Mouse (Mus musculus): ENCODE results near the gene Atp6ap1l. TPM values are rescaled to one million over a fixed set of nuclear protein-coding genes. Genes with fewer than 3 reads are reported as not detected.

The Atp6ap1l gene
- total and polyA plus RNA-seq, 2 experiments from 2014 or later = 0.21 to 0.86 TPM

GRCm38 (mm10) chr13:90914721-90915120, 9.6 kb upstream of the Atp6ap1l start:
- 93% methylated on average over 4 of the region's 4 CpGs for WGBS
- no peak overlapping the region for H3K27ac ChIP-seq

GRCm38 (mm10) chr13:90913675-90914192, 8.6 kb upstream of the Atp6ap1l start:
- Histone ChIP-seq H3K4me2 (ENCODE audit: low read depth, low read length) (0 out of 2 replicates have a peak overlapping the region, but pooled peaks have one; percentile 19), H3K9me3 (ENCODE audit: low read length) (no peaks in the 10 kb centered on the region), H3K9ac (replicated peaks; ENCODE audit: low read length) (no peak overlapping the region; the same call in 1 of the 2 replicates), H3K27ac (peak overlapping the region; percentile 65), H3K27me3 (ENCODE audit: insufficient read depth, low read length) (no peaks in the 10 kb centered on the region), H3K4me1 (ENCODE audit: insufficient read depth, low read length) (peaks cover 10% of the 10 kb centered on the region; the same call in 1 of the 2 replicates), H3K36me3 (ENCODE audit: insufficient read depth, low read length) (no peaks in the 10 kb centered on the region), H3K4me3 (ENCODE audit: low read length) (no peak overlapping the region)
- WGBS = 35% methylated on average over 7 of the region's 7 CpGs
- TF ChIP-seq CTCF (IDR thresholded peaks at IDR 0.05; ENCODE audit: low read depth) = no peak
- no peak for DNase-seq (ENCODE audit: low spot score)
- peak; percentile 40; the same call in 1 of the 2 replicates for ATAC-seq

More at GRCm38 (mm10) chr13:90914721-90915120, 9.6 kb upstream of the Atp6ap1l start:
- H3K9me3 ChIP-seq (ENCODE audit: low read length) = no peaks in the 10 kb centered on the region
- TF ChIP-seq CTCF (IDR thresholded peaks at IDR 0.05; ENCODE audit: low read depth) = no peak
- no peak for ATAC-seq
- H3K27me3 ChIP-seq (ENCODE audit: insufficient read depth, low read length) = no peaks in the 10 kb centered on the region
- no peaks in the 10 kb centered on the region for H3K36me3 ChIP-seq (ENCODE audit: insufficient read depth, low read length)
- DNase-seq (ENCODE audit: low spot score) = no peak
- no peak overlapping the region for H3K4me3 ChIP-seq (ENCODE audit: low read length)
- H3K4me1 ChIP-seq (ENCODE audit: insufficient read depth, low read length) = peaks cover 10% of the 10 kb centered on the region; the same call in 1 of the 2 replicates
- no peak overlapping the region for H3K9ac ChIP-seq (replicated peaks; ENCODE audit: low read length)
- H3K4me2 ChIP-seq (ENCODE audit: low read depth, low read length) = no peak overlapping the region

- Histone ChIP-seq H3K9me3 (ENCODE audit: low read length) (no peaks in the 10 kb centered on the region), H3K4me1 (ENCODE audit: insufficient read depth, low read length) (peaks cover 10% of the 10 kb centered on the region; the same call in 1 of the 2 replicates), H3K27ac (peak overlapping the region; percentile 65; the same call in 1 of the 2 replicates), H3K27me3 (ENCODE audit: insufficient read depth, low read length) (no peaks in the 10 kb centered on the region), H3K9ac (replicated peaks; ENCODE audit: low read length) (no peak overlapping the region; the same call in 1 of the 2 replicates), H3K4me3 (ENCODE audit: low read length) (no peak overlapping the region), H3K36me3 (ENCODE audit: insufficient read depth, low read length) (no peaks in the 10 kb centered on the region), H3K4me2 (ENCODE audit: low read depth, low read length) (0 out of 2 replicates have a peak overlapping the region, but pooled peaks have one; percentile 19)
- peak; percentile 49 for ATAC-seq
- 39% methylated on average over 17 of the region's 17 CpGs for WGBS
- no peak for TF ChIP-seq CTCF (IDR thresholded peaks at IDR 0.05; ENCODE audit: low read depth)
- DNase-seq (ENCODE audit: low spot score) = peak; percentile 46
Observed at GRCm38 (mm10) chr13:90912760-90913674, 7.9 kb upstream of the Atp6ap1l start.

GRCm38 (mm10) chr13:90907376-90907775, 2.2 kb upstream of the Atp6ap1l start:
- ATAC-seq (no peak), DNase-seq (ENCODE audit: low spot score) (no peak)
- H3K9ac ChIP-seq (replicated peaks; ENCODE audit: low read length) = no peak overlapping the region
- no peak overlapping the region for H3K27ac ChIP-seq
- H3K4me2 ChIP-seq (ENCODE audit: low read depth, low read length) = no peak overlapping the region
- TF ChIP-seq CTCF (IDR thresholded peaks at IDR 0.05; ENCODE audit: low read depth) = no peak
- no peaks in the 10 kb centered on the region for H3K36me3 ChIP-seq (ENCODE audit: insufficient read depth, low read length)
- no peaks in the 10 kb centered on the region for H3K9me3 ChIP-seq (ENCODE audit: low read length)
- no peaks in the 10 kb centered on the region for H3K27me3 ChIP-seq (ENCODE audit: insufficient read depth, low read length)
- no peak overlapping the region for H3K4me3 ChIP-seq (ENCODE audit: low read length)
- H3K4me1 ChIP-seq (ENCODE audit: insufficient read depth, low read length) = no peaks in the 10 kb centered on the region
- WGBS = 92% methylated on average over 12 of the region's 12 CpGs

- Histone ChIP-seq H3K27ac (no peak overlapping the region), H3K4me1 (ENCODE audit: insufficient read depth, low read length) (no peaks in the 10 kb centered on the region), H3K9ac (replicated peaks; ENCODE audit: low read length) (no peak overlapping the region), H3K4me2 (ENCODE audit: low read depth, low read length) (no peak overlapping the region), H3K36me3 (ENCODE audit: insufficient read depth, low read length) (no peaks in the 10 kb centered on the region), H3K4me3 (ENCODE audit: low read length) (no peak overlapping the region), H3K9me3 (ENCODE audit: low read length) (no peaks in the 10 kb centered on the region), H3K27me3 (ENCODE audit: insufficient read depth, low read length) (no peaks in the 10 kb centered on the region)
- 73% methylated on average over 12 of the region's 12 CpGs for WGBS
- DNase-seq (ENCODE audit: low spot score) = peak; percentile 28
- no peak for TF ChIP-seq CTCF (IDR thresholded peaks at IDR 0.05; ENCODE audit: low read depth)
- ATAC-seq = no peak
Observed at GRCm38 (mm10) chr13:90896821-90897220, 8.3 kb downstream of the Atp6ap1l start.

- ATAC-seq = peak; percentile 59; the same call in 1 of the 2 replicates
- H3K4me2 ChIP-seq (ENCODE audit: low read depth, low read length) = no peak overlapping the region
- no peak overlapping the region for H3K9ac ChIP-seq (replicated peaks; ENCODE audit: low read length)
Observed at GRCm38 (mm10) chr13:90896098-90896497, 9.1 kb downstream of the Atp6ap1l start.

More at GRCm38 (mm10) chr13:90896098-90896497, 9.1 kb downstream of the Atp6ap1l start:
- no peaks in the 10 kb centered on the region for H3K27me3 ChIP-seq (ENCODE audit: insufficient read depth, low read length)
- WGBS = 13% methylated on average over 2 of the region's 2 CpGs
- no peak overlapping the region for H3K27ac ChIP-seq
- no peak overlapping the region for H3K4me3 ChIP-seq (ENCODE audit: low read length)
- no peaks in the 10 kb centered on the region for H3K9me3 ChIP-seq (ENCODE audit: low read length)
- TF ChIP-seq CTCF (IDR thresholded peaks at IDR 0.05; ENCODE audit: low read depth) = no peak
- H3K36me3 ChIP-seq (ENCODE audit: insufficient read depth, low read length) = no peaks in the 10 kb centered on the region
- peak; percentile 75 for DNase-seq (ENCODE audit: low spot score)
- H3K4me1 ChIP-seq (ENCODE audit: insufficient read depth, low read length) = no peaks in the 10 kb centered on the region

Measured in hindbrain, postnatal 0 days (tissue).